7 mouse cellular contexts compared by ENCODE assay signal in genomic region chr15:90225058-90225575, GRCm38 (mm10). TPM values are rescaled to one million over a fixed set of nuclear protein-coding genes. Genes with fewer than 3 reads are reported as not detected.
A peak's percentile ranks its signal among the peaks of the same experiment; 100 is the strongest.
DNase-seq lines count a peak whose midpoint lies in the region; ATAC-seq and TF ChIP-seq lines count a peak whose summit lies in the region.

No protein-coding gene starts in this region.

- 65% methylated on average over 4 of the region's 4 CpGs for WGBS in forebrain, embryonic 16.5 days
- WGBS in kidney, embryonic 14.5 days: 66% methylated on average over 4 of the region's 4 CpGs

- DNase-seq in MEL (ENCODE audit: low read depth, low spot score): peak; percentile 85
- DNase-seq in lung, postnatal 25 days (ENCODE audit: low spot score): peak; percentile 21
- peak; percentile 17 for DNase-seq in spleen, adult 12 weeks (ENCODE audit: low spot score)
- DNase-seq in testis, postnatal 14 days (ENCODE audit: low spot score): no peak

- H3K4me2 ChIP-seq in forebrain, embryonic 16.5 days (ENCODE audit: low read length): peak overlapping the region; percentile 84
- peak overlapping the region; percentile 65 for H3K4me2 ChIP-seq in kidney, embryonic 14.5 days (replicated peaks; ENCODE audit: low read depth, low read length)

- H3K36me3 ChIP-seq in MEL (ENCODE audit: control insufficient read depth in 1 of 2, insufficient read depth in 2 of 2, low read length in 2 of 2): peaks cover 8 to 13% of the 10 kb centered on the region in 2 experiments; a peak in 3 of 4 replicates
- peaks cover 11% of the 10 kb centered on the region for H3K36me3 ChIP-seq in forebrain, embryonic 16.5 days (ENCODE audit: control insufficient read depth, insufficient read depth)
- peaks cover 33% of the 10 kb centered on the region for H3K36me3 ChIP-seq in kidney, embryonic 14.5 days (ENCODE audit: control insufficient read depth, insufficient read depth, low read length)

- TF ChIP-seq CTCF in MEL (IDR thresholded peaks at IDR 0.05 in 2 of 3, conservative IDR thresholded peaks at IDR 0.05 in 1 of 3; ENCODE audit: control insufficient read depth in 1 of 3, insufficient read depth in 1 of 3, low read depth in 2 of 3, low read length in 3 of 3, poor library complexity in 1 of 3, severe bottlenecking in 1 of 3): peak; percentile 50 to 67 (median 56)

- no peaks in the 10 kb centered on the region for H3K27me3 ChIP-seq in MEL (ENCODE audit: control insufficient read depth in 1 of 2, insufficient read depth in 2 of 2, low read length in 2 of 2)
- no peaks in the 10 kb centered on the region for H3K27me3 ChIP-seq in forebrain, embryonic 16.5 days (replicated peaks; ENCODE audit: control insufficient read depth, insufficient read depth, low read length)
- H3K27me3 ChIP-seq in kidney, embryonic 14.5 days (ENCODE audit: control insufficient read depth, insufficient read depth, low read length): no peaks in the 10 kb centered on the region

- TF ChIP-seq RAD21 in MEL (IDR thresholded peaks at IDR 0.05; ENCODE audit: low read depth, low read length): peak; percentile 4

- no peaks in the 10 kb centered on the region for H3K9me3 ChIP-seq in MEL (replicated peaks; ENCODE audit: insufficient read depth, low read length)
- H3K9me3 ChIP-seq in forebrain, embryonic 16.5 days (ENCODE audit: control insufficient read depth, low read length): no peaks in the 10 kb centered on the region
- H3K9me3 ChIP-seq in kidney, embryonic 14.5 days (ENCODE audit: control insufficient read depth, low read length): no peaks in the 10 kb centered on the region

- no peak overlapping the region for H3K27ac ChIP-seq in MEL (ENCODE audit: control insufficient read depth, low read depth, low read length)
- H3K27ac ChIP-seq in brown adipose tissue, adult 24 weeks (replicated peaks; ENCODE audit: low read depth, low read length): no peak overlapping the region
- no peak overlapping the region for H3K27ac ChIP-seq in forebrain, embryonic 16.5 days (ENCODE audit: low read length)
- H3K27ac ChIP-seq in kidney, embryonic 14.5 days (ENCODE audit: low read depth, low read length): no peak overlapping the region

- H3K79me2 ChIP-seq in MEL (ENCODE audit: control insufficient read depth, insufficient read depth, low read length, poor library complexity): peaks cover 17% of the 10 kb centered on the region

- H3K4me3 ChIP-seq in MEL (ENCODE audit: control insufficient read depth in 1 of 2, insufficient read depth in 1 of 2, low read depth in 2 of 2, low read length in 2 of 2): peak overlapping the region; percentile 83 to 96
- peak overlapping the region; percentile 26 for H3K4me3 ChIP-seq in brown adipose tissue, adult 24 weeks (ENCODE audit: insufficient read depth, low read depth, low read length)
- peak overlapping the region; percentile 97 for H3K4me3 ChIP-seq in forebrain, embryonic 16.5 days (replicated peaks; ENCODE audit: low read length)
- H3K4me3 ChIP-seq in kidney, embryonic 14.5 days (ENCODE audit: low read length): peak overlapping the region; percentile 91

- peaks cover 0 to 8% of the 10 kb centered on the region in 2 experiments; a peak in 1 of 4 replicates for H3K4me1 ChIP-seq in MEL (ENCODE audit: control insufficient read depth in 1 of 2, insufficient read depth in 2 of 2, low read length in 2 of 2)
- no peaks in the 10 kb centered on the region for H3K4me1 ChIP-seq in brown adipose tissue, adult 24 weeks (ENCODE audit: control insufficient read depth, insufficient read depth, insufficient read length, low read length)
- peaks cover 16% of the 10 kb centered on the region for H3K4me1 ChIP-seq in forebrain, embryonic 16.5 days (replicated peaks; ENCODE audit: control insufficient read depth, insufficient read depth, low read length)
- H3K4me1 ChIP-seq in kidney, embryonic 14.5 days (ENCODE audit: control insufficient read depth, insufficient read depth, low read length): peaks cover 6% of the 10 kb centered on the region; the same call in 1 of the 2 replicates

- no peak for ATAC-seq in forebrain, embryonic 16.5 days
- no peak for ATAC-seq in kidney, embryonic 14.5 days (ENCODE audit: low FRiP score, low TSS enrichment)

- H3K9ac ChIP-seq in MEL (ENCODE audit: control insufficient read depth, low read depth, low read length, poor library complexity, severe bottlenecking): peak overlapping the region; percentile 75
- no peak overlapping the region; the same call in 1 of the 2 replicates for H3K9ac ChIP-seq in forebrain, embryonic 16.5 days (replicated peaks; ENCODE audit: low read depth, low read length)
- H3K9ac ChIP-seq in kidney, embryonic 14.5 days (ENCODE audit: low read depth, low read length): peak overlapping the region; percentile 90; the same call in 1 of the 2 replicates

- no peak for TF ChIP-seq EP300 in MEL (IDR thresholded peaks at IDR 0.05; ENCODE audit: low read depth in 1 of 2, low read length in 2 of 2)

- no peak for TF ChIP-seq POLR2A in MEL (IDR thresholded peaks at IDR 0.05; ENCODE audit: control insufficient read depth in 1 of 2, insufficient read depth in 1 of 2, low read depth in 1 of 2, low read length in 2 of 2, poor library complexity in 1 of 2)

TF ChIP-seq in MEL, 35 proteins besides CTCF, POLR2A, EP300 and RAD21:
- TF ChIP-seq CHD1 (IDR thresholded peaks at IDR 0.05; ENCODE audit: low read depth, low read length): no peak
- TF ChIP-seq SMC3 (IDR thresholded peaks at IDR 0.05; ENCODE audit: low read depth, low read length): peak; percentile 40

RNA-seq across cellular contexts. Expression of gene Alg10b, which starts 1.0 kb away (rescaled TPM):
- total RNA-seq in MEL (2012; rRNA removed): 17.0 and 19.6 TPM in 2 replicates
- 10 to 100 TPM; 25.6 to 52.2 TPM for polyA plus RNA-seq in MEL (2012; ENCODE audit: insufficient read depth in 1 of 2, insufficient read length in 2 of 2, low read depth in 1 of 2, low replicate concordance in 2 of 2, missing spikeins in 1 of 2)
- polyA plus RNA-seq in brown adipose tissue, adult 24 weeks (2012; ENCODE audit: insufficient read depth, insufficient read length, missing spikeins): 12.1 and 13.0 TPM in 2 replicates
- polyA plus RNA-seq in forebrain, embryonic 16.5 days (2015; fragmentation: Nextera tagmentation; extraction: Ambion mirVana): 48.1 and 48.5 TPM in 2 replicates
- polyA plus RNA-seq in kidney, embryonic 14.5 days (2014; fragmentation: Nextera tagmentation; extraction: Ambion mirVana): 30.7 and 42.1 TPM in 2 replicates

Comparison
In these comparisons a context has a peak if more than half of its experiments do, and no peak if none do; other contexts are left out.
1. H3K4me3 ChIP-seq: peak in every context shown above with its lines; median percentile 97 in forebrain, embryonic 16.5 days; 91 in kidney, embryonic 14.5 days; 90 in MEL; 26 in brown adipose tissue, adult 24 weeks.